Mouse (Mus musculus) midbrain, postnatal 0 days (tissue): Measurements from ENCODE around the gene Irs1. TPM values are rescaled to one million over a fixed set of nuclear protein-coding genes. Genes with fewer than 3 reads are reported as not detected.
A peak's percentile ranks its signal among the peaks of the same experiment; 100 is the strongest.

Source experiments
- ATAC-seq: fragments of 200-750 bp; cut with Nextera tagmentation; 2 replicates; pipeline ENCODE4 v1.8.0; 2017; ENCODE audit warnings: moderate number of reproducible peaks, mild to moderate bottlenecking, moderate TSS enrichment, moderate library complexity; ENCODE audit not compliant: low FRiP score
- DNase-seq: peaks from one replicate; pipeline ENCODE4 v3.0.0-alpha.2; 2015; ENCODE audit warnings: low spot score
- H3K27ac ChIP-seq: fragments of 300-500 bp; sonication (generic); 2 replicates; pipeline ENCODE4 v1.5.1; 2014; ENCODE audit warnings: low read depth, mild to moderate bottlenecking, low read length, mixed read lengths
- H3K27me3 ChIP-seq: fragments of 300-500 bp; sonication (generic); 2 replicates; pipeline ENCODE4 v1.6.1; 2014; ENCODE audit warnings: low read length, control low read depth, mixed read lengths; ENCODE audit not compliant: insufficient read depth
- H3K36me3 ChIP-seq: fragments of 300-500 bp; sonication (generic); 2 replicates; pipeline ENCODE4 v1.6.1; 2014; ENCODE audit warnings: low read length, control low read depth, mixed read lengths; ENCODE audit not compliant: insufficient read depth
- H3K4me1 ChIP-seq: fragments of 300-500 bp; sonication (generic); 2 replicates; pipeline ENCODE4 v1.6.1; 2014; ENCODE audit warnings: mild to moderate bottlenecking, control low read depth, antibody characterized with exemption, low read length, mixed read lengths; ENCODE audit not compliant: insufficient read depth
- H3K4me2 ChIP-seq: fragments of 300-500 bp; sonication (generic); 2 replicates; pipeline ENCODE4 v1.6.1; 2014; ENCODE audit warnings: low read depth, mild to moderate bottlenecking, low read length, mixed read lengths; ENCODE audit not compliant: poor library complexity, severe bottlenecking
- H3K4me3 ChIP-seq: fragments of 300-500 bp; sonication (generic); 2 replicates; pipeline ENCODE4 v1.5.1; 2014; ENCODE audit warnings: low read depth, mild to moderate bottlenecking, low read length, moderate library complexity
- H3K9ac ChIP-seq: fragments of 300-500 bp; sonication (generic); replicated peaks from 2 replicates; pipeline ENCODE4 v1.6.1; 2014; ENCODE audit warnings: mild to moderate bottlenecking, low read length, moderate library complexity, mixed read lengths; ENCODE audit not compliant: poor library complexity, severe bottlenecking
- H3K9me3 ChIP-seq: fragments of 300-500 bp; sonication (generic); 2 replicates; pipeline ENCODE4 v1.6.1; 2016; ENCODE audit warnings: low read length, control low read depth
- CTCF ChIP-seq: IDR thresholded peaks from 2 replicates; pipeline ENCODE4 v1.5.1; 2016; ENCODE audit warnings: antibody characterized with exemption, mild to moderate bottlenecking
- WGBS: fragments of 180-500 bp; shearing (Covaris S2); extraction: QIAGEN DNeasy Blood & Tissue Kit; methylation state at CpG from one replicate; pipeline ENCODE4 v1.1.7; 2014; 5-methylcytosine and 5-hydroxymethylcytosine counted together
- polyA plus RNA-seq: library from polyadenylated mRNA; unstranded; fragments of >200 nt; fragmentation: Nextera tagmentation; extraction: Ambion mirVana; gene quantifications from 2 replicates; pipeline ENCODE4 v1.2.1, GENCODE M21; 2015
- total RNA-seq: library from RNA; depleted of rRNA; stranded (reverse); fragments of >200 nt; gene quantifications from 2 replicates; pipeline ENCODE4 v1.2.3, GENCODE M21; 2014

Irs1 gene
- total and polyA plus RNA-seq, 2 experiments from 2014 or later, result 5.0 to 61.2 TPM

- 17% methylated on average over 15 of the region's 15 CpGs for WGBS
- no peak for TF ChIP-seq CTCF
- no peak for DNase-seq
- peaks cover 18% of the 10 kb centered on the region; the same call in 1 of the 2 replicates for H3K4me1 ChIP-seq
- H3K4me3 ChIP-seq, result peak overlapping the region; percentile 47
- H3K27me3 ChIP-seq, result no peaks in the 10 kb centered on the region
- ATAC-seq, result no peak
- peak overlapping the region; percentile 55 for H3K9ac ChIP-seq
- H3K9me3 ChIP-seq, result no peaks in the 10 kb centered on the region
- H3K27ac ChIP-seq, result no peak overlapping the region
- H3K36me3 ChIP-seq, result no peaks in the 10 kb centered on the region
- H3K4me2 ChIP-seq, result peak overlapping the region; percentile 73
Observed at GRCm38 (mm10) chr1:82286190-82287051, 4.8 kb downstream of the Irs1 start.

- ATAC-seq (no peak), DNase-seq (no peak)
- H3K4me1 ChIP-seq, result peaks cover 18% of the 10 kb centered on the region; the same call in 1 of the 2 replicates
Observed at GRCm38 (mm10) chr1:82285461-82286189, 5.6 kb downstream of the Irs1 start.

GRCm38 (mm10) chr1:82284403-82284802 is 6.8 kb downstream of the Irs1 start:
- ATAC-seq, result no peak
- H3K27ac ChIP-seq, result peak overlapping the region; percentile 86; the same call in 1 of the 2 replicates
- H3K4me3 ChIP-seq, result peak overlapping the region; percentile 47
- no peak for TF ChIP-seq CTCF
- no peaks in the 10 kb centered on the region for H3K36me3 ChIP-seq
- 0 out of 2 replicates have a peak overlapping the region, but pooled peaks have one; percentile 60 for H3K9ac ChIP-seq
- no peak for DNase-seq
- WGBS, result 8% methylated on average over 4 of the region's 4 CpGs
- peak overlapping the region; percentile 73 for H3K4me2 ChIP-seq
- peaks cover 18% of the 10 kb centered on the region; the same call in 1 of the 2 replicates for H3K4me1 ChIP-seq
- no peaks in the 10 kb centered on the region for H3K9me3 ChIP-seq
- no peaks in the 10 kb centered on the region for H3K27me3 ChIP-seq

More at GRCm38 (mm10) chr1:82285461-82286189, 5.6 kb downstream of the Irs1 start:
- TF ChIP-seq CTCF, result no peak
- no peaks in the 10 kb centered on the region for H3K9me3 ChIP-seq
- H3K27ac ChIP-seq, result no peak overlapping the region
- H3K4me2 ChIP-seq, result peak overlapping the region; percentile 73
- WGBS, result 13% methylated on average over 5 of the region's 5 CpGs
- no peaks in the 10 kb centered on the region for H3K36me3 ChIP-seq
- H3K4me3 ChIP-seq, result peak overlapping the region; percentile 47
- H3K9ac ChIP-seq, result peak overlapping the region; percentile 50; the same call in 1 of the 2 replicates
- H3K27me3 ChIP-seq, result no peaks in the 10 kb centered on the region

- Histone ChIP-seq H3K4me3 (peak overlapping the region; percentile 47), H3K9ac (peak overlapping the region; percentile 60), H3K4me1 (peaks cover 13% of the 10 kb centered on the region; the same call in 1 of the 2 replicates), H3K27ac (peak overlapping the region; percentile 86), H3K36me3 (no peaks in the 10 kb centered on the region), H3K27me3 (no peaks in the 10 kb centered on the region), H3K9me3 (no peaks in the 10 kb centered on the region), H3K4me2 (peak overlapping the region; percentile 73)
- 0% methylated on average over 1 of the region's 1 CpGs for WGBS
- TF ChIP-seq CTCF, result no peak
- ATAC-seq (no peak), DNase-seq (no peak)
Observed at GRCm38 (mm10) chr1:82283901-82284301, 7.3 kb downstream of the Irs1 start.

- H3K27me3 ChIP-seq, result no peaks in the 10 kb centered on the region
- peak overlapping the region; percentile 60 for H3K9ac ChIP-seq
- DNase-seq (peak; percentile 96), ATAC-seq (peak; percentile 98)
- H3K36me3 ChIP-seq, result no peaks in the 10 kb centered on the region
- H3K27ac ChIP-seq, result peak overlapping the region; percentile 86
- peak overlapping the region; percentile 73 for H3K4me2 ChIP-seq
- H3K9me3 ChIP-seq, result no peaks in the 10 kb centered on the region
- WGBS, result 3% methylated on average over 34 of the region's 35 CpGs
- peak overlapping the region; percentile 47 for H3K4me3 ChIP-seq
- TF ChIP-seq CTCF, result no peak
- H3K4me1 ChIP-seq, result peaks cover 9% of the 10 kb centered on the region; the same call in 1 of the 2 replicates
Observed at GRCm38 (mm10) chr1:82282992-82283611, 8.1 kb downstream of the Irs1 start.
